Mouse (Mus musculus) ovary, postnatal 36 days (tissue): Measurements from ENCODE around the gene Dvl1.
A peak's percentile ranks its signal among the peaks of the same experiment; 100 is the strongest.

Source experiments
- DNase-seq: peaks from one replicate; pipeline ENCODE4 v3.0.0; 2022; ENCODE audit warnings: low spot score, mixed read lengths

Dvl1 gene

DNA sequence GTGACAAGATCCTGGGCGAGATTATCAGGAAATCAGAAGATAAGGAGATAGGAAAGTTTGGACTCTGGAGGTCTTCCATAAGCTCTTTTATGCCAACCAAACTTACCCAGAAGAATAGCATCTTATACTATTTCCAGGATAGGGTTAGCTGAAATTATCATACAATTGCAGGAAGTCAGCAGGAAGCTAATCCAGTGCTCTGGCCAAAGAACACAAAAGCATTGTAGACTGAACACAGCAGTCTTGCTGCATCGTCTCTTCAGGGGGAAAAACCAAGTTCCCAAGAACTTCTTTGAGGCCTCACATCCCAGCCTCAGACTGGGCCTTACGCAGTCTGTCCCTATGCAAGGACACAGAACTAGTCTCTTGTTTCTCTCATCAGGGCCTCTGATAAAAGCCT is 36.4 kb downstream of the Dvl1 start:
- DNase-seq, result no peak

DNA sequence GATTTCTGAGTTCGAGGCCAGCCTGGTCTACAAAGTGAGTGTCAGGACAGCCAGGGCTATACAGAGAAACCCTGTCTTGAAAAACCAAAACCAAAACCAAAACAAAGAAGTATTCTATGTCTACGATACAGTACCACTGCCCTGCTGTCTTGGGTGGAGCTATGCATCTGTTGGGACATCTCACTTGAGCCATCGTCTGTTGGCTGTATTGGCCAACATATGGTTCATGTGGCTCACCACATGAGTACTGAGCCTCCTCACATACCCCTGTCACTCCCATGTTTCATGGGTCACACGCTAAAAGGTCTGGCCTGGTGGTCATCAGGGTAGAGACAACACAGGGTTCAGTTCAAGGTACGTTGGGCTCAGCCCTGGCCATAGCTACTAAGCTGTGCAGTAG is 39.1 kb downstream of the Dvl1 start:
- no peak for DNase-seq

DNA sequence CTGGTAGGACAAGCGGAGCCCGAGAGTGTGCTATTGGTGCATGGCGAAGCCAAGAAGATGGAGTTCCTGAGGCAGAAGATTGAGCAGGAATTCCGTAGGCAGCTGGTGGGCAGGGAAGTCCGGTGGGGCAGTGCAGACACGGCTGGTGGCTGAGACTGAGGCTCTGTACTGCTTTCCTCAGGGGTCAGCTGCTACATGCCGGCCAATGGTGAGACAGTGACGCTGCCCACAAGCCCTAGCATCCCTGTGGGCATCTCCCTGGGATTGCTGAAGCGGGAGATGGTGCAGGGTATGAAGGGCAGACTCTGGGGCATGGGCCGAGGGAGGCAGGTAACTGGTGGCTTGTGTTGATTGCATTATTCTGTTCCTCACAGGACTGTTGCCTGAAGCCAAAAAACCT is 40.5 kb downstream of the Dvl1 start:
- DNase-seq, result no peak

DNA sequence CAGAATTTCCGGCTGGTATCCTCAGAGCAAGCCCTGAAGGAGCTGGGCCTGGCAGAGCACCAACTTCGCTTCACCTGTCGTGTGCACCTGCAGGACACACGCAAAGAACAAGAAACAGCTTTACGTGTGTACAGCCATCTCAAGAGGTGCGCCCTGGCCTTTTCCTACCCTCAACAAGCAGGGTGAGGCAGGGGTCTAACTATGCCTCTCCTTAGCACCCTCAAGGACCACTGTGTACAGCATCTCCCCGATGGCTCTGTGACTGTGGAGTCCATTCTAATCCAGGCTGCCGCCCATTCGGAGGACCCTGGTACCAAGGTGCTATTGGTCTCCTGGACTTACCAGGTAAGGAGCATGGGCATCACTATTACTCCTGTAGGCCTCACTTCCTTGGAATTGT is 41.0 kb downstream of the Dvl1 start:
- no peak for DNase-seq

DNA sequence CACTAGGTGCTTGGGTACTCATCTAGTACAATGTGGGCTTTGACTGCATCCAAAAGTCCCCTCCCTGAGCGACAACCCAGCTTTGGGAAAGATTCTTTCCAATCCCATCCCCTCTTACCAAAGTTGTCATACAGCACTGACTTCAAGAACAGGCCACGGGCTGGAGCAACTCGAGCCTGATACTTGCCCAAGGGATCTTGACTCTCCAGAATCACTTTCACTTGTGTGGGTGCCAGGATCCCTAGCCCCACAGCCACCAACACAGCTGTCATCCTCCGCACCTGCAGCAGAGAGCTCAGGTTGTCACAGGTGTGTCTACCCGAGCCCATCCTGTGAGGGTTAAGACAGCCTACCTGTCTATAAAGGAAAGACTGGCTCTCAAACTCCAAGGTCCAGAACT is 42.1 kb downstream of the Dvl1 start:
- no peak for DNase-seq

DNA sequence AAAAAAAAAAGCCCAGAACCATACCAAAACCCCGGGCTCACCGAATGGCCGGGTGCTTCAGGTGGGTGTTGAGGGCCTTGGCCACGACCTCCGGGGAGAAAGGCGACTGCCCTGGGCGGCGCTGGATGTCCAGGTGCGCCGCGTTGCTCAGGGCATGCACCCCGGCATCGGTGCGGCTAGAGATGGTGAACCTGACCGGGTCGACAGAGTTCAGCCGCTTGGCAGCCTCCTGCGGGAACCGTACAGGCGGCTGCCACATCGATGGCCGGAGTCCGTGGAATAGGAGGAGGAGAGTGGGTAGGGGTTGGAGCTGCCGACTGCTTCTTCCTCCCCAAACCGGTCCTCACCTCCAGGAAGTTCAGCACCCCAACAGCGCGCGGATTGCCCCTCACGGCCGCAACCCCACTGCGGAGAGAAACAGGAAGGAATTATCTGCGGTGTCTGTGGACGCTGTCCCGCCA is 43.8 kb downstream of the Dvl1 start:
- DNase-seq, result no peak

DNA sequence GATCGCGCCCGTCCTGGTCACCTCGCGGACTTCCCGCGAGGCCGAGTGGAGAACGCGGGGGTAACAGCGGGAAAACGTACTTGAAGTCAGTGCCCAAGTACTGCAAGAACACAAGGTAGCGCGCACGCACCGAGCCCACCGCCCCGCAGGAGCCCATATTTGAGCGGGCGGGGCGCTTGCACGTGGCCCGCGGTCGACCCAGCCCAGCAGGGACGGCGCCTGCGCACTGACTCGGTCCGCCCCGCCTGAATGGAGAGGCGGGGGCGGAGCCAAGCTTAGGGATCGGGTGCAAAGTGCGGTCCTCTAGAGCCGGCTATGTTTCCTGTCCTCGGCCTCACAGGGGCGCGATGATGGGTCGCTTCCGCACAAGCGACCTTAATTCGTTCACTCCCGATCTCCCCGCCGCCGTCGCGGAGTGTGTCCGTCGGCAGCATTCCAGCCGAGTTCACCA is 44.4 kb downstream of the Dvl1 start, which contains the start of the genes Pusl1 and Acap3:
Gene Pusl1, minus strand, starts transcription at position 231 of the 451 bp plus-strand sequence.
Gene Acap3, plus strand, starts transcription at position 272 of the 451 bp plus-strand sequence.
- DNase-seq, result peak; percentile 97

DNA sequence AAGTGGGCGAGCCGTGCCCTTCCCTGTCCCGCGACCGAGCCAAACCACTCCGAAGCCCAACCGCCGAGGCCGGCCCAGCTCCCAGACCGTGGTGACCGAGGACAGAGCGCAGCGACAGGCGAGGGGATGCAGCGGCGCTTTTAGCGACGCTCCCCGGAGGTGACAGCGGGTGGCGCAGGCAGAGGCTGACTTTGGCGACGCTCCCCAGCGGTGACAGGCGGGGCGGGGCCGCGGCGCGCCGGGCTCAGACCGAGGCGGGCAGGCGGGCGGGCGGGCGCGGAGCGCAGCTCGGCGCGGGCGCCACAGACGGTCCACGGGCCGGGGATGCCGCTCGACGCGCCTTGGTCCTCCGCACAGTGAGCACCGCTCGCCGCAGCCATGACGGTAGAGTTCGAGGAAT is 44.8 kb downstream of the Dvl1 start:
- DNase-seq, result peak; percentile 85

DNA sequence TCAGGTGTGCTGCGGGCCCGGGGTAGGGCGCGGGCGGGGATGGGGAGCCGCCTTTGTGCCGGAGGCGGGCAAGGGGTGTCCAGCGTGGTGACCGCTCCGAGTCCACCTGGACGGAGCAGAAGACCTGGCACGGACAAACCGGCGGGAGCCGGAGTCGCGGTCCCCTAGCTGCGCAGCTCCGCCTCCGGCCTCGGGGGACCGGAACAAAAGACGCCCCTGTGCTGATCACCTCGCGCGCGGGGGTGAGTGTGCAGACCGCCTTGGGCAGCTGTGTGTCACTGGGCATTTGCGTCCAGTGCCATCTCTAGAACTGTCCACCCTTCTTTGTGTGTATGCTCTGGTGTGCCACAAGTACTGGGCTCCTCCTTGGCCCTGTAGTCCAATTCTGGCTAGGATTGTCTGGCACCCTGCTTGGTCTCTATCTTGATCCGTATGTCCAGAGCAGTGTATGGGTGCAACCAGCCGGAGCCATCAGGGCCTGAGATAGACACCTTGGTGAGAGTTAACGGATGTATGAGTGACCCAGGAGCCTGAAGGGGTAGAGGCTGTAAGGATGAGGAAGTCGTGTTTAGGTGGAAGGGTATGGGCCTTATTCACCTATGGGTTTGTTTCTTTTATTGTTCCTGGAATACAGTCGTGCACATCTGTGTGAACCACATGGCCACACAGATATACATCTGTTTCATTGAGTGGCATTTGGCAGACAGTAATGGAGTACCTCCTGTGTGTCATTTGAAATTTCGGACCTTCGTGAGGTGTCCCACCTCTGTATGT is 45.4 kb downstream of the Dvl1 start:
- no peak for DNase-seq

DNA sequence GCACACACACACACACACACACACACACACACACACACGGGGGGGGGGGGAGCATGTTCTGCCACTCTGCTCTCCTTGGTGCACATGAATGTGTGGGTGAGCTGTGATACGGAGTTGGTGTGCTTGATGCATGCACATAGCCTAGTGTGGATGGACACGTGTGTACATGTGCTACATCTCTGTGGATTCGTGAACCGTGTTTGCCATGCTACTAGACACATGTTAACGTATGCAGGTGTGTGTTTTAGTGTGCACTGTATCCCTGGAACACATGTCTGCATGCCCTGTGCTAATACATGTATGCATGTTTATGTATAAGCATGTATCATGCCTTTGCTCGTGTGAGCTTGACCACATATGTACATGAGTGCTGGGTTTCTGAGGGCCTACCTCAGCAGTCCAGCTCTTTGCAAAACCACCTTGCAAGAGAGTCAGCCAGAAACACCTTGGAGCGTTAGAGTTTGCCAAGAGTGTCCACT is 46.0 kb downstream of the Dvl1 start:
- DNase-seq, result no peak

DNA sequence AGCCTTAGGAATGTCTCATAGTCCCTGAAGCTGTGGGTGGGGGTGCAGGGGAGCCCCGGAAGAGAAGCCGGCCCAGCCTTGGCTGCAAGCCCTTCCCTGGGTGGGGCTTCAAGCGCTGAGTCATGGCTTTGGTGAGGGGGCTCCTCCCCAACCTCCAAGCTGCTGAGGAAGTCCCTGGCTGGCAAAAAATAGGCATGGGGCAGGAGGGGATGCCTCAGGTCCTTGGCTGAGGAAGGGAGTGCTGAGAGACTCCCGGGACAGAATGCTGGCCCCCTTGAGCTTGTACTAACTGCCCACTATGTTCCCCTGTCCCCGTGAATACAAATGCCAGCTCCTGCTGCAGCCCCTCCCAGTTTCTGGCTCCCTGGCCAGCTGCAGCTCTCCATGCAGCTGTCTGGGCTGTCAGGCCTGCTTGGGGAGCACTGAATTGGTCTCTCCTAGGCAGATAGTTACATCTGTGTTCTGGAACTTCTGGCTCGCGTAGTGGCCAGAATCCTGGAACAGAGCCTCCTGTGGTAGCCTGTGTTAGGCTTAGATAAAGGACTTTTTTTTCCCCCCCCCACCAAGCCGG is 47.2 kb downstream of the Dvl1 start:
- peak; percentile 70 for DNase-seq

DNA sequence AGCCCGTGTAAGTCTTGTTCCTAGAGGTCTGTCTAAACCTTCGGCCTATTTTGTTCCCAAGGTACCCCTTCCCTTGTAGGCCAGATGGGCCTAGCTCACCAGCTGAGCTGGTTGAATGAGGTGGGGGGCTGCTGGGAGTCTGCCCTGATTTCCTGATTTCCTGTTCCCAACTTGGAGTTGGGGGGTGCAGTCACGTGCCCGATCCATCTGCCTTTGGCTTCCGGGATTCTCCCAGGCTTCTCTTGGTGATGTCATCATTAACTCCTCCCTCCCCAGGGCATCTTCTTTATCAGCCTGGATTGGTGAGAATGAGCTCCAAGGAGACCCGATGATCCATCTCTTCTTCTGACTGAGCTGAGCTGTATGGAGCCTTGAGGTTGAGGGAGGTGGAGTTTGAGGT is 48.0 kb downstream of the Dvl1 start:
- no peak for DNase-seq

DNA sequence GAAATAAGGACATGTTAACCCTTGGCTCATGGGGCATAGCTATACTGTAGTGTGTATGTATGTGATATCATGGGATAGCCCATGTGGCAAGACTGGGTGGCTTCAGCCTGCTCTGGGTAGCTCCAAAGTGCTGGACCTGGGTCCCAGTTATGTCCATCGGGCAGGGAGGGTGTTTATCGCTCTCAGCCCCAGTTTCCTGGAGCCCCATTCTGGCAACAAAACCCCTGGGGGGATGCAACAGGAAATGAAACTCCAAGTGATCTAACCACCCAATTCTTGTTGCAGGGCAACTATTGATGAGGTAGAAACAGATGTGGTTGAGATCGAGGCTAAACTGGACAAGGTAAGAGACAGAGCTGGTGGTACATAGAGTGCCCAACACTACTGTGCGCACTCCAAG is 48.6 kb downstream of the Dvl1 start:
- DNase-seq, result no peak

DNA sequence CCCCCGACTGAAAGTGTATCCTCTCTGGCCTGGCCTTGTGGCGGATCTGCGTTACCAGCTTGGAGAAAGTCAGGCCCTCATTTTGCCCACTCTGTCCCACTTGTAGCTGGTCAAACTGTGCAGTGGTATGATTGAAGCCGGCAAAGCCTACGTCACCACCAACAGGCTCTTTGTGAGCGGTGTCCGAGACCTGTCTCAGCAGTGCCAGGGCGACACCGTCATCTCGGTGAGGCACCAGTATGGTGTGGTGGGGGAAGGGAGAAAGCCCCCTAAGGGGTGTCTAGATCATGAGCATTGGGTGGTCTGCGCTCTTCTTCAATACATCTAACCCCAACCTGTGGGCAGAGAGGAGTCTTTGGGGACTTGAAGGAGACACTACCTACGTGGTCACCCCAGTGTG is 49.3 kb downstream of the Dvl1 start:
- no peak for DNase-seq

DNA sequence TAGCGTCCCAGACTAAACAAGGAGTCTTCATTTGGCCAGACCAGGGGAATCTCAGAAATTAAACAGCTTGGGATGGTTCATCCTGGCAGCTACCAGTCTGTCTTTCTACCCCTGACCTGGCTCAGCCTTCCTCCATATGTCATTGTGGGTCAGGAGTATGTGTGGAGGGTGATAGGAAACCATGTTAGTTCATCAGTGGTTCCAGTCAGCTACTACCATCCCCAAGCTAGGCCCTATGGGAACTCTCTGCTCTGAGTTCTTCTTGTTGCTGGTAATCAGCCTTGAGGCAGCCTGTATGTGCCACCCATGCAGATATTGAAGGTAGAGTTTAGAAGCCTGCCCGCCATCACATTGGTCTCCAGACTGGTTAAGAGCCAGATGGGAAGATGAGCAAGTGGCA is 51.1 kb downstream of the Dvl1 start:
- no peak for DNase-seq

DNA sequence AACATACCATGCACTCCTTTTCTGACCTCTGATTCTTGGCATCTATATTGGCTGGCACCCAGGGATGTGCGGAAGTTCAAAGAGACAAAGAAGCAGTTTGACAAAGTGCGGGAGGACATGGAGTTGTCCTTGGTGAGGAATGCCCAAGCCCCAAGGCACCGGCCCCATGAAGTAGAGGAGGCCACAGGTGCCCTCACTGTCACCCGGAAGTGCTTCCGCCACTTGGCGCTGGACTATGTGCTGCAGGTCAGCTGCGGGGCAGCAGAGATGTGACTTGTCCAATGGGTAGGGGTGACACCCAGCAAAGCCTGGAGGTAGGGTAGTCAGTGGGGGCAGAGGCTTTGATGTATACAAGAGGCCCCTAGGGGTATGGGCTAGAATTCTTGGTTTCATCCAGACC is 52.2 kb downstream of the Dvl1 start:
- DNase-seq, result peak; percentile 2

DNA sequence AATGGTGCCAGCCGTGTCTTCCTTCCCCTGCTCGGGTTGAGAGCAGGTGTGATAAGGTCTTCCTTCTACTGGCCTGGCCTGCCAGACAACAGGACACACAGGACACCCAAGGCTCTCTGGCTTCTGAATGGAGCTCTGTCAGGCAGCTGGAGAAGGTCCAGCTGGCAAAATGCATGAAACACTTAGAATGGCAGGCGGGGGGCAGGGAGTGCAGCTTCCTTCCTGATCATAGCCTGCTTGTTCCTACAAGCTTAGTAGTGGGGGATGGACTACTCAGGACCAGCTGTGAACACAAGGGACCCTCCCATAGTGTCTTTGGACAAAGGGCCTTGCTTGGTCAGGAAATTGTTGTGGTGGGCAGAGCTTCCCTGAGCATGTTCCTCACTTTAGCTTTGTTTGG is 54.0 kb downstream of the Dvl1 start:
- peak; percentile 9 for DNase-seq

DNA sequence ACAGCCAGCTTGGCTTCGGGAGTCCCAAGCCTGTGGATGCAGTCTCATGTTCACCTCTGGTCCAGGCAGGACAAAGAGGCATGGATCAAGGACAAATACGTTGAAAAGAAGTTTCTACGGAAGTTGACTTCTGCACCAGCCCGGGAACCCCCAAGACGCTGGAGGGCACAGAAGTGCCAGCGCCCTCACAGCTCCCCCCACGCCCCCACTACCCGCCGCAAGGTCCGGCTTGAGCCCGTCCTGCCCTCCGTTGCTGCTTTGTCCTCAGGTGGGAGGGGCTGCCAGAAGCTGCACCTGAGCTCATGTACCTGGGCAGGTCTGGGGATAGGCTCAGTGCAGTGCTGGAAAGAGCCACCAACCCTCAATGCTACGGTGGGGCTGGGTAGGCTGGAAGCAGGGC is 56.0 kb downstream of the Dvl1 start:
- DNase-seq, result no peak

DNA sequence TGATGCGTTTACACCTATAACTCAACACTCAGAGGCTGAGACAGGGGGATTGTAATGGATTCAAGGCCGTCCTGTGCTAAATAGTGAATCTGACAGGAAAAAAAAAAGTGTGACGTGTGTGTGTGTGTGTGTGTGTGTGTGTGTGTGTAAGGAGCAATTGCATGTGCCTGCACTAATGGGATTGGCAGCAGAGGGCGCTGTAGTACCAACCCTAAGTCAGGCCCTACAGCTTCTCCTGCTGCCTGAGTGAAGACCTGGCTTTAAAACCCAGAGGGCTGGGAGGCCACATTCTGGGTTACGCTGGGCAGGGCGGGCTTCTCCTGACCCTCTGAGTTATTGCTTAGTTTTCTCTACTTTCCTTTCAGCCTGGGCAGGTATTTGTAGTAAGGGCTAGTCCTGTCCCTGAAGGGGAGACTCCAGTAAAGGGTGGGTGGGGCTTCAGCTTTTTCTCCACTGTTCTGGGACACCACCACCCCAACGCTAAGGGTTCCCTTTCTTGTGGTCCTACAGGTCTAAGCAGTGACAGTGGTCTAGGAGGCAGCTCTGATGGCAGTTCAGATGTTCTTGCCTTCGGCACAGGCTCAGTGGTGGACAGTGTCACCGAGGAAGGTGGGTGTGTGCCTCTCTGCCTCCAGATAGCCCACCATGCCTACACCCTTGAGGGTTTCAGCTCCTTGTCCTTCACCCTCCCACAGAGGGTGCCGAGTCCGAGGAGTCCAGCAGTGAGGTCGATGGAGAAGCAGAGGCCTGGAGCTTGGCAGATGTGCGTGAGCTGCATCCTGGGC is 57.3 kb downstream of the Dvl1 start:
- DNase-seq, result peak; percentile 5

DNA sequence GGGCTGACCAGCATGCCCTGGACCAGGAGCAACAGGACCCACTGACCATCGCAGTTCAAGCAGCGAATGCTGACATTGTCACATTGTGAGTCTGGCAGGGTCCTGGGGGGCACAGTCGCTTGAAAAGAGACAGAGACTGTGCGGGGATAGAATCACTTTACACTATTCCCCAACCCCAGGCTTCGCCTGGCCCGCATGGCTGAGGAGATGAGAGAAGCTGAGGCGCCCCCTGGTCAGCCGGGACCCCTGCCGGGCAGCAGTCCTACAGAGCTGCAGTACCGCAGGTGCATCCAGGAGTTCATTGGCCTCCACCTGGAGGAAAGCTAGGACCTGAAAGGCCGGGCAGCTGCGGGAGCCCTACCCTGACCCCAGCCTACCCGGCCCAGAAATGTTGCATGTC is 58.4 kb downstream of the Dvl1 start:
- DNase-seq, result peak; percentile 3

DNA sequence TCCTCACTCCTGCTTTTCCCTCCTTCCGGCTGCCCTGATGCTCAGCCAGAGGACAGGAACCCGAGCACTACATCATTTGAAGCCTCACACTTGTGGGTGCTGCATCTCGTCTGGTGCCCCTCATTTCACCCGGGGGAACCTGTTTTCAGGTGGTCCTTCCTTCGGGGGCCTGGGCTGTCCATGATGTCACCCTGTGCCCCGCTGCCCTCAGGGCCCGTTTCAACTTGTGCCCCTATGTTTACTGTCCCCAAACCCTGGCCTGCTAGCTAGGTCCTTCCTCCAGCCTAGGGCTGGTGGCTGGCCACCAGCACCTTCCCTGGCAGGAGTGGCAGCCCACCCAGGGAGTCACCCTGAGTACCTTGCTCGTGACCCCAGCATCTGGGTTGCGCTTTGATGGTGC is 58.9 kb downstream of the Dvl1 start:
- DNase-seq, result no peak

DNA sequence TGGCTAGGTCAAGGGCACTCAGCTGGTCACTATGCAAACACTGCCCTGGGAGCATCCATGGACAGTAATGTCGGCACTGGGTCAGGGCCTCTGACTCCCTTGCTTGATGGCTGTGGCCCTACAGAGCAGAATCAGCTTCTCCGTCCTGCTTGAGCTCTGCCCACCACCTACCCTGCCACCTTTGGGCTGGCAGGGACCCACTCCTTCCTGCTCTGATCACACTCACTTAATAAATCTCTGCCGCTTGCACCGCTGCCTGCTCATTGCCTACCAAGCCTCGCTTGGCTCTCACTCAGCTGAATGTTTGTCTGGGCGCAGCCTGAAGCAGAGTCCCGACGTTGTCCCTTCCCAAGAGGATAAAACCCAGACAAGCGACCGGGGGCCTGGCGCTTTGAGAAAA is 59.8 kb downstream of the Dvl1 start:
- no peak for DNase-seq

DNA sequence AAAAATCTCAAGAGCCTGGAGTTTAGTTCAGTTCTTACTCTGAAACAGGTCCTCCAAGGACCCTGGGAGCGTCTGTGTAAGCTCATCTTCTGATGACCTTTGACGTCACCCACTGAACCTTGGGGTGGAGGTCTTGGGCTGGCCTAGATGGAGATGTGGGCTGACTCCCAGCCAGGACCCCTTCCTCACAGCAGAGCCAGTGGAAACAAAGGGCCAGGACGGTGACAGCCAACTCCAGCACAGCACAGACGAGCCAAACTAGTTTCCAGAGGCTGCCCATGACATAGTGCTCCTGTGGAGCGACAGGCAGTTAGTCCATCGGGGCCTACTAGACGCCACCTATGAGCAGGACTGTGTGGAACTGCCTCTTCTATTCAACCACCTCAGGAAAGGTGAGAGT is 61.1 kb downstream of the Dvl1 start:
- DNase-seq, result peak; percentile 2
